In the genomic region with DNA sequence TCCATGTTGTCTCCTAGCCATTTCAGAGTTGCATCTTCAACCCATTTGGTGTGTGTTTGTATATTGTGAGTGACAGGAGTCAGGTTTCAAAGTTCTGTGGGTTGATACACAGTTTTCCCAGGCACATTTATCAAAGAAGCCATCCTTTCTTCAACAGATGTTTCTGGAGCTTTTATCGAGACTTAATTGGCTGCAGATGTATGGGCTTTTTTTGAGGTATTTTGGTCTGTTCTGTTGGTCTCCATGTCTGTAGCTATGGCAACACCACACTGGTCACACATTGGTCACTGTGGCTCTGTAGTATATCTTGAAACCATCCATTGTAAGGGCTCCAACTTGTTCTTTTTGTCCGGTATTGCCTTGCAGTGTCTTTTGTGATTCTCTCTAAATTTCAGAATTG, we compare ENCODE assay signal across 25 mouse cellular contexts.
DNase-seq lines count a peak whose midpoint lies in the region; ATAC-seq and TF ChIP-seq lines count a peak whose summit lies in the region.
"Had no signal": no experiment of that assay in that cellular context is flagged by ENCODE, and none has a peak within 500 bp of the region (broad histone marks: within the 10 kb centered on the region; RNA-seq: fewer than 3 reads in every experiment).

No protein-coding gene starts in this region.

- peak; percentile 47 for DNase-seq in embryo, embryonic 10 days (ENCODE audit: low spot score)
- DNase-seq in embryo, embryonic 11 days, result peak; percentile 65
- DNase-seq in embryonic facial prominence, embryonic 11.5 days (ENCODE audit: low spot score), result peak; percentile 81
- DNase-seq in kidney, adult 9 months, result no peak
- DNase-seq in thymus, adult 2 months, result no peak
- DNase-seq in cerebellum, adult 18-20 months, result no peak
- DNase-seq: adrenal gland, adult 8-10 months; adrenal gland, postnatal 25 days; cerebellum, adult 11-12 months; cerebellum, adult 9-10 months; cerebellum, postnatal 25 days; gastrocnemius, postnatal 10 days; gastrocnemius, postnatal 36 days; heart, adult 2 months had no signal

- H3K9ac ChIP-seq in embryonic facial prominence, embryonic 11.5 days (replicated peaks; ENCODE audit: low read length), result no peak overlapping the region
- H3K9ac ChIP-seq: embryonic facial prominence, embryonic 12.5 days; embryonic facial prominence, embryonic 15.5 days; forebrain, embryonic 12.5 days; forebrain, embryonic 15.5 days; hindbrain, embryonic 12.5 days had no signal

- no peaks in the 10 kb centered on the region for H3K36me3 ChIP-seq in embryonic facial prominence, embryonic 11.5 days (replicated peaks; ENCODE audit: control insufficient read depth, insufficient read depth, low read depth, low read length)
- no peaks in the 10 kb centered on the region for H3K36me3 ChIP-seq in thymus, adult 2 months (ENCODE audit: control insufficient read depth, insufficient read depth, low read length)
- H3K36me3 ChIP-seq: embryonic facial prominence, embryonic 12.5 days; embryonic facial prominence, embryonic 15.5 days; forebrain, embryonic 12.5 days; forebrain, embryonic 15.5 days; heart, embryonic 10.5 days; hindbrain, embryonic 12.5 days had no signal

- no peak overlapping the region for H3K4me3 ChIP-seq in embryonic facial prominence, embryonic 11.5 days (ENCODE audit: low read depth, low read length)
- no peak overlapping the region for H3K4me3 ChIP-seq in thymus, adult 2 months (ENCODE audit: control insufficient read depth, insufficient read depth, low read length)
- H3K4me3 ChIP-seq: embryonic facial prominence, embryonic 12.5 days; embryonic facial prominence, embryonic 15.5 days; forebrain, embryonic 12.5 days; forebrain, embryonic 15.5 days; heart, adult 2 months; heart, embryonic 10.5 days; hindbrain, embryonic 12.5 days had no signal

- no peak overlapping the region for H3K27ac ChIP-seq in embryonic facial prominence, embryonic 11.5 days (replicated peaks; ENCODE audit: low read depth, low read length)
- H3K27ac ChIP-seq in thymus, adult 2 months (ENCODE audit: control insufficient read depth, insufficient read depth, low read length), result no peak overlapping the region
- H3K27ac ChIP-seq: embryonic facial prominence, embryonic 12.5 days; embryonic facial prominence, embryonic 15.5 days; forebrain, embryonic 12.5 days; forebrain, embryonic 15.5 days; heart, adult 2 months; heart, embryonic 10.5 days; hindbrain, embryonic 12.5 days had no signal

- no peak for TF ChIP-seq POLR2A in thymus, adult 2 months (IDR thresholded peaks at IDR 0.05; ENCODE audit: control insufficient read depth, extremely low read depth, insufficient read depth, low read length, poor library complexity)

- no peak for TF ChIP-seq CTCF in thymus, adult 2 months (IDR thresholded peaks at IDR 0.05; ENCODE audit: borderline replicate concordance, control insufficient read depth, extremely low read depth, insufficient read depth, low read length, poor library complexity)

- no peak overlapping the region for H3K4me2 ChIP-seq in embryonic facial prominence, embryonic 11.5 days (ENCODE audit: low read depth, low read length)
- H3K4me2 ChIP-seq: embryonic facial prominence, embryonic 12.5 days; embryonic facial prominence, embryonic 15.5 days; forebrain, embryonic 12.5 days; forebrain, embryonic 15.5 days; hindbrain, embryonic 12.5 days had no signal

- 55% methylated on average over 2 of the region's 2 CpGs for WGBS in embryonic facial prominence, embryonic 11.5 days
- WGBS in thymus, adult 2 months, result 97% methylated on average over 2 of the region's 2 CpGs

- no peak for ATAC-seq in embryonic facial prominence, embryonic 11.5 days (replicated peaks; ENCODE audit: insufficient number of reproducible peaks, low FRiP score, low TSS enrichment, low read depth)
- ATAC-seq in megakaryocyte-erythroid progenitor cell, adult 5-6 weeks (replicated peaks; ENCODE audit: low FRiP score, low TSS enrichment, poor library complexity, severe bottlenecking), result peak; percentile 40; the same call in 1 of the 2 replicates
- no peak for ATAC-seq in erythroid progenitor cell, adult 5-6 weeks (replicated peaks; ENCODE audit: low FRiP score, poor library complexity, severe bottlenecking)
- ATAC-seq: activated CD4-positive, CD25-positive, alpha-beta regulatory T cell, adult 4 months; forebrain, embryonic 15.5 days; hindbrain, embryonic 16.5 days; intestine, postnatal 0 days had no signal

- no peaks in the 10 kb centered on the region for H3K9me3 ChIP-seq in embryonic facial prominence, embryonic 11.5 days (replicated peaks; ENCODE audit: control insufficient read depth, low read length)
- H3K9me3 ChIP-seq: embryonic facial prominence, embryonic 12.5 days; embryonic facial prominence, embryonic 15.5 days; forebrain, embryonic 12.5 days; forebrain, embryonic 15.5 days; heart, embryonic 10.5 days; hindbrain, embryonic 12.5 days had no signal

- no peaks in the 10 kb centered on the region for H3K4me1 ChIP-seq in embryonic facial prominence, embryonic 11.5 days (ENCODE audit: control insufficient read depth, insufficient read depth, low read length)
- H3K4me1 ChIP-seq in thymus, adult 2 months (replicated peaks; ENCODE audit: control insufficient read depth, insufficient read depth, low read length), result no peaks in the 10 kb centered on the region
- H3K4me1 ChIP-seq: embryonic facial prominence, embryonic 12.5 days; embryonic facial prominence, embryonic 15.5 days; forebrain, embryonic 12.5 days; heart, embryonic 10.5 days; hindbrain, embryonic 12.5 days had no signal

- no peaks in the 10 kb centered on the region for H3K27me3 ChIP-seq in embryonic facial prominence, embryonic 11.5 days (ENCODE audit: control insufficient read depth, insufficient read depth, low read length)
- no peaks in the 10 kb centered on the region for H3K27me3 ChIP-seq in thymus, adult 2 months (ENCODE audit: control insufficient read depth, insufficient read depth, low read length)
- H3K27me3 ChIP-seq: embryonic facial prominence, embryonic 12.5 days; embryonic facial prominence, embryonic 15.5 days; forebrain, embryonic 12.5 days; forebrain, embryonic 15.5 days; hindbrain, embryonic 12.5 days had no signal

Comparison
In these comparisons a context has a peak if more than half of its experiments do, and no peak if none do; other contexts are left out.
1. DNase-seq: peak in embryo, embryonic 10 days (single experiment), embryo, embryonic 11 days (single experiment) and embryonic facial prominence, embryonic 11.5 days (single experiment); none in kidney, adult 9 months (single experiment), thymus, adult 2 months (single experiment) and cerebellum, adult 18-20 months (0 of 2).